Mouse (Mus musculus): ENCODE results near the gene Syne1. TPM values are rescaled to one million over a fixed set of nuclear protein-coding genes. Genes with fewer than 3 reads are reported as not detected.

Syne1 gene
- total and polyA plus RNA-seq, 3 experiments = 10.8 to 85.0 (median 59.1) TPM

DNA sequence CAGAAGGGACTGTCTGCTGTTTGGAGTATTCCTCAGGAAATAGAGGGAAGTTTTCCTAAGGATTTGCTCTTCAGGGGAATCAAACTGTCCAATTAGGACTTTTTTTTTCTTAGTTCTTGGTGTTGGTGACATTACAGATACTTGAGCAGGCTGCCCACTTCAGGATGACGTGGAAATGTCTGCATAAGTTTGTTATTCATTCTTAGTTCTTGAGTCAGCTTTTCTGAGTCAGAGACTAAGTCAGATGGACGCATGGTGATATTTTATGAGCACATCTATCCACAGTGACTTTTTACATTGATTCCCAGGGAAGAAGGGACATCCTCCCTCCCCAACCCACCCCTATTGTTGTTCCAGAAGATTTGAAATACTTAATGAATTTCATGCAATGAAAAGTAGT, 567.4 kb downstream of the Syne1 start:
- Histone ChIP-seq H3K36me3 (replicated peaks) (no peaks in the 10 kb centered on the region), H3K27me3 (ENCODE audit: insufficient read depth, low read length) (no peaks in the 10 kb centered on the region), H3K4me3 (ENCODE audit: low read depth, low read length) (no peak overlapping the region), H3K4me1 (ENCODE audit: insufficient read depth, low read depth, low read length) (no peaks in the 10 kb centered on the region), H3K9me3 (replicated peaks) (no peaks in the 10 kb centered on the region)
- DNase-seq (ENCODE audit: low spot score) (no peak), ATAC-seq (ENCODE audit: extremely low read depth, insufficient number of reproducible peaks, low FRiP score, poor library complexity, severe bottlenecking) (no peak)
- TF ChIP-seq TAL1 (conservative IDR thresholded peaks at IDR 0.05; ENCODE audit: low read depth, low read length) (no peak), POLR2AphosphoS5 (IDR thresholded peaks at IDR 0.05; ENCODE audit: insufficient replicate concordance, low read depth, low read length) (no peak), GATA1 (IDR thresholded peaks at IDR 0.05; ENCODE audit: borderline replicate concordance, low read length) (no peak), CTCF (IDR thresholded peaks at IDR 0.05; ENCODE audit: low read depth, low read length) (no peak), GATA2 (IDR thresholded peaks at IDR 0.05; ENCODE audit: borderline replicate concordance, low read depth, low read length) (no peak)

DNA sequence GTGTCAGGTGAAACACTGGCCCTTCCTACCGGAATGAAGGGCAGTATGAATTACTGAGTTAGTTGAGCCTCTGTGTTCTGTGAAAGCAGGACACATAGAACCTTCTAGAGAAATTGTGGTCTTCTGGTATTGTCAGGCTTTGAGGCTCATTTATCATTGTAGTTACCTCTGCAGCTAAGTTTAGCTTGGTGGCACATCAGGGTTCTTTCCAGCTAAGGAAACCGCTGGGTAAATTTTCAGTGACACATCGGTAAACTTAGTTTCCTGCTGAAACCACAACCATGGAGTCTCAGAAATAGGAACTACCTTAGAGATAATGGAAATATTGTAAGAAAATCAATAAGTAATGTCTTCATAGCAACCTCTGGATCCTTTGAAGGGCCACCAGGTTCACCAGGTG, 573.9 kb downstream of the Syne1 start:
- no peak for ATAC-seq (ENCODE audit: extremely low read depth, insufficient number of reproducible peaks, low FRiP score, poor library complexity, severe bottlenecking)
- DNase-seq (ENCODE audit: low spot score) = no peak
- TF ChIP-seq POLR2AphosphoS5 (IDR thresholded peaks at IDR 0.05; ENCODE audit: insufficient replicate concordance, low read depth, low read length) = no peak
- TF ChIP-seq GATA1 (IDR thresholded peaks at IDR 0.05; ENCODE audit: borderline replicate concordance, low read length) = no peak
- TF ChIP-seq TAL1 (conservative IDR thresholded peaks at IDR 0.05; ENCODE audit: low read depth, low read length) = no peak
- no peak for TF ChIP-seq CTCF (IDR thresholded peaks at IDR 0.05; ENCODE audit: low read depth, low read length)
- TF ChIP-seq GATA2 (IDR thresholded peaks at IDR 0.05; ENCODE audit: borderline replicate concordance, low read depth, low read length) = no peak
- H3K4me3 ChIP-seq (ENCODE audit: low read depth, low read length) = no peak overlapping the region
- no peaks in the 10 kb centered on the region for H3K27me3 ChIP-seq (ENCODE audit: insufficient read depth, low read length)
- H3K36me3 ChIP-seq (replicated peaks) = no peaks in the 10 kb centered on the region
- H3K9me3 ChIP-seq (replicated peaks) = no peaks in the 10 kb centered on the region
- H3K4me1 ChIP-seq (ENCODE audit: insufficient read depth, low read depth, low read length) = no peaks in the 10 kb centered on the region

DNA sequence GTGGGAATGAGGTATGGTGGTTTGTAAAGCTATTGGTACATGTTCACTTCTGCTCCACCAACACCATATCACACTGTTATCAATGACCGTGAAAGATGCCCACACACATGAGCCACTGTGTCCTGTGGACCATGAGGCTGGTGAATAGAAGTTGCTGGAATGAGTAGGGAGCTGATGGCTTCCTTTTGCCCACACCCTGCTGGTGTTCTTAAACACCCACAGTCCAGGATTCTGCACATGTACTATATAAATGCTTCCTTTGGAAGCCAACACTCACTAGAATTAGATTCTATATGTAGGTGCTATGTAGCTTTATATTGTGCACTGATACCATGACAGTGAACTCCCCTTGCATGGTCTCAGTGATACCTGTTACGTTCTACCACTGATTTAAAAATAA, 574.7 kb downstream of the Syne1 start:
- ATAC-seq (ENCODE audit: extremely low read depth, insufficient number of reproducible peaks, low FRiP score, poor library complexity, severe bottlenecking) (no peak), DNase-seq (ENCODE audit: low spot score) (no peak)
- TF ChIP-seq POLR2AphosphoS5 (IDR thresholded peaks at IDR 0.05; ENCODE audit: insufficient replicate concordance, low read depth, low read length) = no peak
- TF ChIP-seq GATA1 (IDR thresholded peaks at IDR 0.05; ENCODE audit: borderline replicate concordance, low read length) = no peak
- TF ChIP-seq TAL1 (conservative IDR thresholded peaks at IDR 0.05; ENCODE audit: low read depth, low read length) = no peak
- no peak for TF ChIP-seq GATA2 (IDR thresholded peaks at IDR 0.05; ENCODE audit: borderline replicate concordance, low read depth, low read length)
- no peak for TF ChIP-seq CTCF (IDR thresholded peaks at IDR 0.05; ENCODE audit: low read depth, low read length)
- no peak overlapping the region for H3K4me3 ChIP-seq (ENCODE audit: low read depth, low read length)
- H3K36me3 ChIP-seq (replicated peaks) = no peaks in the 10 kb centered on the region
- no peaks in the 10 kb centered on the region for H3K27me3 ChIP-seq (ENCODE audit: insufficient read depth, low read length)
- H3K9me3 ChIP-seq (replicated peaks) = no peaks in the 10 kb centered on the region
- H3K4me1 ChIP-seq (ENCODE audit: insufficient read depth, low read depth, low read length) = no peaks in the 10 kb centered on the region

DNA sequence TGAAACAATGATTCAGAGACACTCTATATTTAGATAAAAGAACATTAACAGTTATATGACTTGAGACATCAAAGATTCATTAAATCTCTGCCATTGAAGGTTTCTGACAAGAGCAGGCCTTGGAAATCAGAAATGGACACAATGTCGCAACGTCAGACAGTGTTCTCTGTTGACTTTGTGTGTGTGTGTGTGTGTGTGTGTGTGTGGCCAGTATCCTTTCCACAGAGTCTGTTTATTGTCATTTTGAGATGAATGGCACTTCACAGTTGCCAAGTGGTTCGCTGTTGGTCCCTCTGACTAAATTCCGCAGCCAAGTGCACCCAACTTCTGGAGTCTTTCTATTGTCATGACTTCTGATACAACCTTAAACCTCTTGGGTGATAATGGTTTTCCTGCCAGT, 577.0 kb downstream of the Syne1 start:
- Histone ChIP-seq H3K4me1 (ENCODE audit: insufficient read depth, low read depth, low read length) (no peaks in the 10 kb centered on the region), H3K9me3 (replicated peaks) (no peaks in the 10 kb centered on the region), H3K36me3 (replicated peaks) (no peaks in the 10 kb centered on the region), H3K4me3 (ENCODE audit: low read depth, low read length) (no peak overlapping the region), H3K27me3 (ENCODE audit: insufficient read depth, low read length) (no peaks in the 10 kb centered on the region)
- no peak for ATAC-seq (ENCODE audit: extremely low read depth, insufficient number of reproducible peaks, low FRiP score, poor library complexity, severe bottlenecking)
- TF ChIP-seq GATA1 (IDR thresholded peaks at IDR 0.05; ENCODE audit: borderline replicate concordance, low read length) = no peak
- no peak for TF ChIP-seq CTCF (IDR thresholded peaks at IDR 0.05; ENCODE audit: low read depth, low read length)
- no peak for TF ChIP-seq POLR2AphosphoS5 (IDR thresholded peaks at IDR 0.05; ENCODE audit: insufficient replicate concordance, low read depth, low read length)
- TF ChIP-seq GATA2 (IDR thresholded peaks at IDR 0.05; ENCODE audit: borderline replicate concordance, low read depth, low read length) = no peak
- no peak for TF ChIP-seq TAL1 (conservative IDR thresholded peaks at IDR 0.05; ENCODE audit: low read depth, low read length)
- DNase-seq (ENCODE audit: low spot score) = no peak

- no peak for ATAC-seq (ENCODE audit: extremely low read depth, insufficient number of reproducible peaks, low FRiP score, poor library complexity, severe bottlenecking)
- TF ChIP-seq GATA2 (IDR thresholded peaks at IDR 0.05; ENCODE audit: borderline replicate concordance, low read depth, low read length) = no peak
- no peak for TF ChIP-seq GATA1 (IDR thresholded peaks at IDR 0.05; ENCODE audit: borderline replicate concordance, low read length)
- TF ChIP-seq CTCF (IDR thresholded peaks at IDR 0.05; ENCODE audit: low read depth, low read length) = no peak
- TF ChIP-seq TAL1 (conservative IDR thresholded peaks at IDR 0.05; ENCODE audit: low read depth, low read length) = no peak
- TF ChIP-seq POLR2AphosphoS5 (IDR thresholded peaks at IDR 0.05; ENCODE audit: insufficient replicate concordance, low read depth, low read length) = no peak
- no peaks in the 10 kb centered on the region for H3K4me1 ChIP-seq (ENCODE audit: insufficient read depth, low read depth, low read length)
- no peaks in the 10 kb centered on the region for H3K27me3 ChIP-seq (ENCODE audit: insufficient read depth, low read length)
- H3K9me3 ChIP-seq (replicated peaks) = no peaks in the 10 kb centered on the region
- no peak overlapping the region for H3K4me3 ChIP-seq (ENCODE audit: low read depth, low read length)
- H3K36me3 ChIP-seq (replicated peaks) = no peaks in the 10 kb centered on the region
- no peak for DNase-seq (ENCODE audit: low spot score)
Measured at GRCm38 (mm10) chr10:4972026-4972425, 579.3 kb downstream of the Syne1 start.

DNA sequence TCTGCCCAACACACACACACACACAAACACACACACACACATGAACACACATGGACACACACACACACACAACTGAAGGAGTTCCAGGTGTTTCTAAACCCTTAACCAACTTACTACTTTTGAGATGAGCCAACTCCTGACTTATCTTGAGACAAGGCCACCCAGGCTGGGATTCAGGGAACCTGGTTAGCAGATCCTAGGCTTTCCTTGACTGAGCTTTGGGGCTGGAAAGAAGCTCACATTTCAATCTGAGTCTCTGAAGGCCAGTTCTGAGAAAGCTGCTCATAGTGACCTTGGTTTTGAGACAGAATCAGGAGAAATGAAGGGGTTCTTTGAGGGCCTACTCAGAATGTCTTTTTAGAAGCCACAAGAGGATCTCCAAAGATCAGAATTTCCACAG, 579.7 kb downstream of the Syne1 start:
- no peaks in the 10 kb centered on the region for H3K9me3 ChIP-seq (replicated peaks)
- no peak for TF ChIP-seq GATA1 (IDR thresholded peaks at IDR 0.05; ENCODE audit: borderline replicate concordance, low read length)
- DNase-seq (ENCODE audit: low spot score) (no peak), ATAC-seq (ENCODE audit: extremely low read depth, insufficient number of reproducible peaks, low FRiP score, poor library complexity, severe bottlenecking) (no peak)
- no peaks in the 10 kb centered on the region for H3K27me3 ChIP-seq (ENCODE audit: insufficient read depth, low read length)
- H3K4me1 ChIP-seq (ENCODE audit: insufficient read depth, low read depth, low read length) = no peaks in the 10 kb centered on the region
- no peaks in the 10 kb centered on the region for H3K36me3 ChIP-seq (replicated peaks)
- H3K4me3 ChIP-seq (ENCODE audit: low read depth, low read length) = no peak overlapping the region

DNA sequence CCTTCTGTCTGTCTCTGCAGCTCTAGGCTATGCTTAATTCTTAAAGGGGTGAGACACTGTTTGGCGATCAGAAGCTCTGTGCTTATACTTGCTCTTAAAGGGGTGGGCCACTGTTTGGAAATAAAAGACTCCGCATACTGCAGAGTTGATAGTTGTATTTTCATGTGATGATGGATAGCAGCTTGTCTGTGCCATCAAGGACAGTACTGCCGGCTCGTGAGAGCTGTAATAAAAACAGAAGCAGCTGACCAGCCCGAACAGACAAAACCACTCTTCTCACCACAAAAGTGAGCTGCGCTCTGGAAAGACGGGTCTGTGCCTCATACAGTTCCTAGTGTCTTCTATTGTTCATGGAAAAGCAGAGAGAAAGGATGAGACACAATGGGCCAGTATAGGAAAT, 580.1 kb downstream of the Syne1 start:
- Histone ChIP-seq H3K36me3 (replicated peaks) (no peaks in the 10 kb centered on the region), H3K4me1 (ENCODE audit: insufficient read depth, low read depth, low read length) (no peaks in the 10 kb centered on the region), H3K4me3 (ENCODE audit: low read depth, low read length) (no peak overlapping the region), H3K9me3 (replicated peaks) (no peaks in the 10 kb centered on the region), H3K27me3 (ENCODE audit: insufficient read depth, low read length) (no peaks in the 10 kb centered on the region)
- DNase-seq (ENCODE audit: low spot score) (no peak), ATAC-seq (ENCODE audit: extremely low read depth, insufficient number of reproducible peaks, low FRiP score, poor library complexity, severe bottlenecking) (no peak)
- TF ChIP-seq GATA1 (IDR thresholded peaks at IDR 0.05; ENCODE audit: borderline replicate concordance, low read length) (no peak), POLR2AphosphoS5 (IDR thresholded peaks at IDR 0.05; ENCODE audit: insufficient replicate concordance, low read depth, low read length) (no peak), TAL1 (conservative IDR thresholded peaks at IDR 0.05; ENCODE audit: low read depth, low read length) (no peak), GATA2 (IDR thresholded peaks at IDR 0.05; ENCODE audit: borderline replicate concordance, low read depth, low read length) (no peak), CTCF (IDR thresholded peaks at IDR 0.05; ENCODE audit: low read depth, low read length) (no peak)

Other genes with a start within 250 kb of the Syne1 start
- gene Myct1, start 42.3 kb upstream of the Syne1 start, total RNA-seq (2014; fragmentation: Nextera tagmentation) = 5.6 and 5.9 TPM in 2 replicates
- 2.4 and 2.9 TPM in 2 replicates for gene Myct1, start 42.3 kb upstream of the Syne1 start, total RNA-seq (2017)
- gene Myct1, start 42.3 kb upstream of the Syne1 start, polyA plus RNA-seq (2012) = 2.5 and 3.0 TPM in 2 replicates
- gene Vip, start 87.7 kb upstream of the Syne1 start, total RNA-seq (2014; fragmentation: Nextera tagmentation) = not detected in 2 replicates
- gene Vip, start 87.7 kb upstream of the Syne1 start, total RNA-seq (2017) = 0.49 TPM in 1 of 2 replicates, not detected in the other
- gene Vip, start 87.7 kb upstream of the Syne1 start, polyA plus RNA-seq (2012) = not detected in 2 replicates

All from G1E (cell line).